Mouse (Mus musculus) cerebellum, postnatal 10 days (tissue): ENCODE data around the gene Csk.

ENCODE experiments used
- DNase-seq, 2 experiments: peaks; one replicate each; pipeline ENCODE4 v3.0.0; 2021; ENCODE audit warnings: mixed read lengths in 2 of 2

The Csk gene

DNA sequence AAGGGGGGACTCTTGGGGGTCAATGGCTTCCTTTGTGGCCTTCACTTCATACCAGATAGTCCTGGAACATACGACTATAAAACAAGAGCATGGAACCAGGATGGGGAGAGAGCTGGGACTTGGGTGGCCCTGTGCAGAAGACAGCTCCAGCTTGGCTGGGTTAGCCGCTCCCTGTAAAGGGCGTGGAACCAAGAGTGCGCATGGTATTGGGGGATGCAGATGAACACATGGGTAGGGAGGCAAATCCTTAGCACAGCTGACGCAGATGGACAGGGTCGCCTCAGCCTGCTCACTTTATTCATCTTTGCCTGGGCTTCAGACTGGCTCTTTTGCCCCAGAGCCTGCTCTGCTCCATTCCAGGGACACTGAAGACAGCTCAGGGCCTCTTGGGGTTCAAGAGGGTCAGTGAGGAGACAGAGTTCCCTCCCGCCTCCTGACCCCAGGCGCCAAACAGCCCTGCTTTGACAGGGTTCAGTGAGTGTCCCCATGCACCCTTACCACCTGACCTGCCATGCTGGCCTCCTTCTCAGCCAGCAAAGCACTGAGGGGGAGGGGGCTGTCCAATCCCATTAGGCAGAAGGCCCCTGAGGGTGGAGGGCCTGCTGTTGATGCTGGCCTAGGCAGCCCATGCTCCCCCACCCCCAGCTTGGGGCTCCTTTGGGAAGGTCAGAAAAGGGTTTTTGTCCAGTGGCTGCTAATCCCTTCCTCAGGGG is 54.4 kb downstream of the Csk start:
- DNase-seq, result peak; percentile 59 to 65

DNA sequence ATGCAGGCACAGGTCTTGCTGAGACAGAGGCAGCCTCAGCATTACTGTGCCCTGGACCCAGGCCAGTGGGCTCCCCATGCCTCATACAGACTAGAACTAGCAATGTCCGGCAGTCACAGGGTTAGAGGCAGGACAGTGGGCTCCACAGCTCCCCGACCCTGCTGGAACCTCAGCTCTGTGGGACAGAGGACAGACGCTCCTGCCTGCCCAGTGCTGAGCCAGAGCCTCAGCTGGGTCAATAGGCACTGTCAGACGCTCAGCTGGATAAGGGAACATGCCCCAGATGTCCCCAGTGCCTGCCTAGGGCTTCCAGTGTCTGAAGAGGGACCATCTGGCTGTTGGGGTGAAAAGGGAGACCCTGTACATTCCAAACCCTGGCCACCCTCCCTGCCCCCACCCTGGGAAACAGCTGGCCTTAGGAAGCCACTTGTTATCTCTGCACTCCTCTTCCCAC is 55.5 kb downstream of the Csk start:
- peak; percentile 58 to 62 for DNase-seq

DNA sequence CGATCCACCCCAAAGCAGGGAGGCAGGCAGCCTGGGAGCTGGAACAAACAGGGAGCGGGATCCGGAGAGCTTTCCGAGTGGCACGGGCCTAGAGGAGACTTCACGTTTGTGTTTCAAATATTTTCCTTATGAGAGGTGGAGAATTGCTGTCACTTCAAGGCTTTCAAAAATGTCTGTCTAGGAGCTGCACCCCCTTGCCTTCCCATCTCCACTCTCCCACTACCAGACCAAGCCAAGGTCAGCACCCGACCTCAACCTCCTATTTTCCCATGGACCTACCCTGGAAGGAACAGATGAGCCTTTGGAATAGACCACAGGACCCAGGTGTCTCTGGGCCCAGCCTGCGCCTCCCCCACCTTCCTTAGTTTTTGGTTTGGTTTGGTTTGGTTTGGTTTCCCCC is 56.2 kb downstream of the Csk start:
- DNase-seq, result no peak

DNA sequence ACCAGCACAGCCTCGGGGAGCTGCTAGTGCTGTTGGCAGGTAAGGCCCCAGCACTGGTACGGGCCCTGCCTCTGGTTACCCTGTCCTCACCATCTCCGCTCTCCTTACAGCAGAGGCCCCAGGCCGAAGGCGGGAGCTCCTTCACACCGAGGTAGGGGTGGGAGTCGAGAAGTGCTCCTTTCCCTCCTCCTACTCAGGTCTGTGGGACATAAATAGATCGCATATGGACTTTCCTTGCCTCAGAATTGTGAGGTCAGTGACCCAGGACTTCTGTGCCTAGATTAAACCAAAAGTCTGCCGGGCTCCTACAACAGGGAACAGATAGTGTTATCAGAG is 59.3 kb downstream of the Csk start:
- DNase-seq, result no peak

DNA sequence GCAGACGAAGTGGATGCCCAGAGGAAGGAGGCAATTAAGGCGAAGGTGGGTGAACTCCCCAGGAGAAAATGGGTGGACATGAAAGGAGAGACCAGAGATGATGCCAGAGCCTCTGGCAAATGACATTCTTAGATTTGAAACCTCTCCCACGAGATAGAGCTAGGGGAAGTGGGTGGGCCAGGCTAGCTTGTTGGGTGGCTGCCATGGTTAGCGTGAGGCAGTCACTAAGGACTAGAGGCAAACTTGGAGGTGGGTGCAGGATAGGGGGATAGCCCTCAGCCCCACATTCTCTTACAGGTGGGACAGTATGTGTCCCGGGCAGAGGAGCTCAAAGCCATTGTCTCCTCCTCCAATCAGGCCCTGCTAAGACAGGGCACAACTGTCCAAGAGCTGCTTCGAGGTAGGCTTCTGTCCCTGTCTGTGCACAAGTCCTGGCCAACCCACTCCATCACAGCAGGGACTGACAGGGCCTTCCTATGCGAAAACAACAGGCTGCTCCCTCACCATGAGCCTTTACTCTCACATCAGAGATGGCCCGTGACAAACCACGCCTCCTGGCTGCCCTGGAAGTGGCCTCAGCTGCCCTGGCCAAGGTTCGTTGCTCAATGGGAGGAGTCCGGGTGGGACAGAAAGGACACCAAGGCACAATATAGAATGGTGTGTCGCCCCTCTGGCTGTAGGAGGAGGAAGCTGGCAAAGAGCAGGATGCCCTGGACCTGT is 59.8 kb downstream of the Csk start:
- peak in 1 of 2 experiments; percentile 54 for DNase-seq

DNA sequence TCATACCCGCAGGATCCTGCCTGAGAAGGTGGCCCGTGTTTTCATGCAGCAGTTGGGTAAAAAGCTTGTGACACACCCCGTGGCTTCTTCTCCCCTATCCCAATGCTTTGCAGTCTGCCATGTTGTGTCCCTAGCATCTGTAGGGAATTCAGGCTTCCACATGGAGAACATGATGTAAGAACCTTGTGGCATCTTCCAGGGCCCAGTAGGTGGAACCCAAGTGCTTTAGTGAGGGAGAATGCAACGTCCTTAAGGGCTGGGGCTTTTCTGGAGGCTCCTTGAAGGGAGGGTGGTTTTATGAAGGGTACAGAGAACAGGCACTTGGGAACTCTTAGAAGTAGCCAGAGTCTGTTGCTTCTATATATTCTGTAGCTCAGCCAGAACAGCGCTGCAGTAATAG is 62.7 kb downstream of the Csk start:
- DNase-seq, result peak; percentile 52 to 55

DNA sequence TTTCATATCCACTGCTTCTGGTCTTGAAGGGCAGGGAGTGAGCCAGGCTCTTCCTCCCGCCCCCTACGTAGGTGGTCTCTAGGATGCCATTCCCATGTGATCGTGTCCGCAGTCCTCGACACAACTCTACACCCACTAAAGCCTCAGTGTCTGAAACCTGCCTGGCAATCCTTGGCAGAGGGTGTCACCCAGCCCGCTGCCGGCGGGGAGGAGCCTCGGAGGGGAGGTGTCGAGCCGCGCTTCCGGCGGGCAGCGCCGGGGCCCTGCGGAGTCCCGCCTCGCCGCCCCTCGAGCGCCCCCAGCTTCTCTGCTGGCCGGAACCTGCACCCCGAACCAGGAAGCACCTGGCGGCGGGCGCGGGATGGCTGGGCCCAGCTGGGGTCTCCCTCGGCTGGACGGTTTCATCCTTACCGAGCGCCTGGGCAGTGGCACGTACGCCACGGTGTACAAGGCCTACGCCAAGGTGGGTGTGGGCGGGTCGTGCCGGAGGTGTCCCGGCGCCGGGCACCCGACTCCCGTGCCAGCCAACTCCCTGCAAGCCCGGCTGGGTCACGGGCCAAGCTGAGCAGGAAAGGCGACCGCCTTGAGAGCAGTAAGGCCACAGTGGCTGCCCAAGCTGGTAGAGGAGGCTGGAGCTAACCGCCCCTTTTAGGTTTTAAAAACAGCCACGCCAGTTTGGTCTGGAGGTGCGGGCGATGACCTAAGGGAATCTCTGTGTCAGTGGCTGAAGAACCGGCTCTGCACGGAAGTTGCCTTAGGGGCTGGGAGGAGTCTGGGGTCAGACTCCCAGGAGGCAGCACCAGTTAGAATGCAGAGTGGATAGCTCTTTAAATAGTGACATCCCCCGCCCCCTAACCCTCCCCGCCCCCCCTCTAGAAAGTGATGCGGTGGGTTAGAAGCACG is 64.0 kb downstream of the Csk start, which contains the start of gene Ulk3:
Ulk3 (plus strand) TSS at position 229 of the 903 bp plus-strand sequence.
- peak; percentile 81 to 87 for DNase-seq

DNA sequence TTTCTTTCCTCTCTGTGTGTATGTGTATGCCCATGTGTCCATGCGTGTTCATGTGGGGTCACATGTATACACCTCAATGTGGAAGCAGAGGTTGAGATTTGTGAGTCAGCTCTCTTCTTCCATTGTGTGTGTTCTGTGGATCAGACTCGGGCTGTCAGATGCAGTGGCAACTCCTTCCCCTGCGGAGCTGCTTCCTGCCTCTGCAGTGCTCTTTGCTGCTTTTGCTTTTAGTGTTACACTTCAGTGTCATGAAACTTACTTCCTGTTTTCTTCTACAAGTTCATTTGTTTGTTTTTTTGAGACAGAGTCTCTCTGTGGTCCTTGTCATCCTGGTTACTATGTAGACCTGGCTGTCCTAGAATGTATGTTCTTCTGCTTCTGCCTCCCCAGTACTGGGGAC is 68.4 kb downstream of the Csk start:
- DNase-seq, result no peak

DNA sequence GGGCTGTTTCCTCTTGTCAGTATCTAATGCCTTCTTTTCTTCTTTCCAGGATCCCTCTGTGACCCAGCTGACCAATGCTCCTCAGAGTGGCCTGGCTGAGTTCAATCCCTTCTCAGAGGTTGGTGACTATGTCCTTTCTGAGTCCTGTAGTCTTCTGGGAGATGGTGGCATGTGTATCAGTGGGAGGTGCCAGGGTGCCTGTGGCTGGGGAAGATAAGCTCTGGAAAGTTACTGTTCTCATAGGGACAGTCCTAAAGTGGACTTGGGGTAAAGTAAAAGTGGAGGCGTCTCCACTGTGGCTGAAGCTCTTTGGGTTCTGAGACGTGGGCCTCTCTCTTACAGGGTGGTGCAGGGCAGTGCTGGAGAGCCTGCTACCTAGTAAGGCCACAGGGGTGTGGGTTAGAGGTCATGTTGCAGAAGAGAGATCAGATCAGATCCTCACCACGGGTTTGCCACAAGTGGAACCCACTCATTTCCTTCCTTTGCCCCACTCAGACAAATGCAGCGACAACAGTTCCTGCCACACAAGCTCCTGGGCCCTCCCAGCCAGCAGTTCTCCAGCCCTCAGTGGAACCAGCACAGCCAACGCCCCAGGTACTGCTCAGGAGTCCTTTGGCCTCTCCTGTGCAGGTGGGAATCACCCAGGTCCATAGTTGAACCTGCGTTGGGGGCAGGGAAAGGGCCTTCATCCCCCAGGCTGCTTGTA is 76.1 kb downstream of the Csk start:
- DNase-seq, result no peak
